Comparison of ENCODE assay signal across 1 mouse cellular context in genomic region chr17:47609182-47609581, GRCm38 (mm10).
TF ChIP-seq lines count a peak whose summit lies in the region.

No protein-coding gene starts in this region.

TF ChIP-seq in MEL, 35 proteins besides CTCF, POLR2A, EP300 and RAD21 (continued from another document):
- no peak for TF ChIP-seq MEF2A (IDR thresholded peaks at IDR 0.05; ENCODE audit: extremely low read depth, insufficient replicate concordance, low read depth, low read length, poor library complexity, severe bottlenecking)
- TF ChIP-seq BHLHE40 (IDR thresholded peaks at IDR 0.05; ENCODE audit: borderline replicate concordance, low read depth, low read length): no peak
- TF ChIP-seq KAT2A (conservative IDR thresholded peaks at IDR 0.05; ENCODE audit: low read depth, low read length): no peak
- TF ChIP-seq SIN3A (IDR thresholded peaks at IDR 0.05; ENCODE audit: low read length): no peak
